In the genomic region with DNA sequence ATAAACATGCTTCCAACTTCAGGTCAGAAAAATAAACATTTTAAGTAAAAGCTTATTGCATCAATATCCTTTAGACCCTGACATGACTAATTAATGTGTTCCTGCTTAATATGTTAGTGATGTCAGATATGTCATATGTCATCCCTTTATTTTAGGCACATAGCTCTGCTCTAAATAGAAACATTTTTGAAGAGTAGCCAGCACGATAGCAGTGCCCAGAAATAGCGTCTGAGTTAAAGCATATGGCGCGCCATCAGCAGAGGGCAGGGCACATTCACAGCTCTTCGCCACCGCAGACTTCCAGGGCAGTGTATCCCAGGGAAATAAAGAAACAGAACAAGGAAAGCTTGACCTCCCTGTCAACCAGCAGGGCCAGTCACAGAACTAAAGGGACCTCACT, we compare ENCODE assay signal across 9 mouse cellular contexts. TPM values are rescaled to one million over a fixed set of nuclear protein-coding genes. Genes with fewer than 3 reads are reported as not detected.
DNase-seq lines count a peak whose midpoint lies in the region; ATAC-seq lines count a peak whose summit lies in the region.
"Had no signal": no experiment of that assay in that cellular context is flagged by ENCODE, and none has a peak within 500 bp of the region (broad histone marks: within the 10 kb centered on the region; RNA-seq: fewer than 3 reads in every experiment).

No protein-coding gene starts in this region.

- intact Hi-C loops in heart, postnatal 25 days (cut with DNase I): no loop called here

- ATAC-seq in CD4-positive, CD25-positive, alpha-beta regulatory T cell, adult 4 months: no peak

- DNase-seq in heart, adult 18-20 months: peak; percentile 78 to 83
- DNase-seq in heart, postnatal 25 days (ENCODE audit: low spot score): no peak
- DNase-seq in cerebellum, adult 9-11 months: peak; percentile 78
- DNase-seq in heart, postnatal 4 days: peak; percentile 78
- peak; percentile 62 for DNase-seq in lung, postnatal 25 days (ENCODE audit: low spot score)
- no peak for DNase-seq in ovary, postnatal 10 days (ENCODE audit: low spot score)
- no peak for DNase-seq in urinary bladder, adult 2 months (ENCODE audit: low spot score)
- DNase-seq: thymus, adult 2 months had no signal

RNA-seq across cellular contexts. Expression of gene Frmd6, which starts 13.1 kb away (rescaled TPM):
- 10 to 100 TPM; 36.7 to 37.1 TPM for total RNA-seq in heart, adult 18-20 months (2021)
- total RNA-seq in heart, postnatal 25 days (2021): 10 to 100 TPM; 38.5 to 43.3 TPM
- 10 to 100 TPM; 40.0 to 42.1 TPM for total RNA-seq in heart, postnatal 4 days (2021)
- 48.4 and 49.7 TPM in 2 replicates for polyA plus RNA-seq in urinary bladder, adult 2 months (2012; rRNA removed)
- 10 to 100 TPM; 20.8 to 28.4 TPM for polyA plus RNA-seq in CD4-positive, CD25-positive, alpha-beta regulatory T cell, adult 4 months (2017; shearing (Covaris generic))

Comparison
In these comparisons a context has a peak if more than half of its experiments do, and no peak if none do; other contexts are left out.
1. DNase-seq: peak in heart, adult 18-20 months (2 of 2), cerebellum, adult 9-11 months (single experiment), heart, postnatal 4 days (single experiment) and lung, postnatal 25 days (single experiment); none in heart, postnatal 25 days (single experiment), ovary, postnatal 10 days (single experiment) and urinary bladder, adult 2 months (single experiment).